Mouse (Mus musculus) T-helper 1 cell (primary cell): ENCODE measurements around the gene Sympk.

Experiments used
- in situ Hi-C: fragments of 300-600 bp; cut with MboI, MseI; formaldehyde crosslinking; loops from one replicate; pipeline ENCODE4 v1.15.1; 2025; ENCODE audit warnings: high pct_unique_total_duplicates

The Sympk gene

DNA sequence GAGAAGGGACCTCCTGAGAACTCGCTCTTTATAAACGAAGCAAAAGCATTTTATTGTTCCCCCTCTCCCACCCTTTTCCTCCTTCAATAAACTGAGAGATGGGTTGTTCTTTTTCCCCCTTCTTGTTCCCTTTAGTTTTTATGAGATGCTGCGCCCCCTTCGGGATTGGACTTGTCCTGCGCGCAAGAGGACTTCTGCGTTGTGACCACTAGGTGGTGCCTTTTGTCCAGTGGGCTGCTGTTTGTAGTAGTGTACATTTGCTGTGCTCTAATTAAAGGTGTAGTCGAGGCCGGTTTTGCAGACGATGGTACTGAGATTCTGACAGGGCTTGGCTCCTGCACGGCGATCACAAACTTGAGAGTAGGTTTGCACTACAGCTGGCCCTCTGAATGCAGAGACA is 17.7 kb upstream of the Sympk start:
- in situ Hi-C loops, result loop anchor here (25.0 kb wide), 1 partner anchor 931 kb away; no protein-coding TSS in a partner anchor

GRCm38 (mm10) chr7:19007026-19007977 is 16.9 kb upstream of the Sympk start:
- in situ Hi-C loops, result loop anchor here (25.0 kb wide), 1 partner anchor 930 kb away; no protein-coding TSS in a partner anchor

GRCm38 (mm10) chr7:19010581-19010980 is 13.6 kb upstream of the Sympk start:
- in situ Hi-C loops, result loop anchor here (25.0 kb wide), 1 partner anchor 927 kb away; no protein-coding TSS in a partner anchor

- in situ Hi-C loops, result loop anchor here (25.0 kb wide), 1 partner anchor 925 kb away; no protein-coding TSS in a partner anchor
Observed at GRCm38 (mm10) chr7:19012025-19012621, 12.1 kb upstream of the Sympk start.

GRCm38 (mm10) chr7:19012882-19013281 is 11.3 kb upstream of the Sympk start:
- in situ Hi-C loops, result loop anchor here (25.0 kb wide), 1 partner anchor 924 kb away; no protein-coding TSS in a partner anchor

DNA sequence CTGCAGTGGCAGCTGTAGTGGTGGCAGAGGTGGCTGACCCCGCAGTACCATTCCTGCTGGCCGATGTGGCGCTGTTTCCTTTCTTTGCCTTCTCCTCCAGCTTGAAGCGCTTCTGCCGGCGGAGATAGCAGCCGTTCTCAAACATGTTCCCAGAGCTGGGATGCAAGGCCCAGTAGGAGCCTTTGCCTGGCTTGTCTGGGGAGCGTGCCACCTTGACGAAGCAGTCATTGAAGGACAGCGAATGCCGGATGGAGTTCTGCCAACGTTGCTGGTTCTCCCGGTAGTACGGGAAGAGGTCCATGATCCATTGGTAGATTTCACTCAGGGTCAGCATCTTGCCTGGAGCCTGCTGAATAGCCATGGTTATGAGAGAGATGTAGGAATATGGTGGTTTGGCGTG is 9.7 kb upstream of the Sympk start:
- in situ Hi-C loops, result loop anchor here (25.0 kb wide), 1 partner anchor 923 kb away; no protein-coding TSS in a partner anchor

DNA sequence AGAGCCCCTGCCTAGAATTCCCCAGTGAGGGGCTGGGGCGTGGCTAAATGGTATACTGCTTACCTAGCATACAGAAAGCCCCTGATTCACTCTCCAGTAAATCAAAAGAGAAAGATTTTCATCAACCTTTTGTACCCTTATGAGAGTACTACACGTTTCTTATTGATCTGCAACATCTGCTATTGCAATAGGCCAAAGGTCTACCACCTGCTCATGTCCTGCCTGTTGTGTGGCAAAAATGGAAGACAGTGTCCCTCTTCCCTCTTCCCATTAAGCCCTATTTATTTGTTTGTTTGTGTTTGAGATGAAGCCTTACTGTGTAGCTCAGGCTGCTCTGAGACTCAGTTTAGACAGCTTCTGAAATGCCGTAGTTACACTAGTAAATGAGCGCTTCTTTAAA is 8.1 kb upstream of the Sympk start:
- in situ Hi-C loops, result loop anchor here (25.0 kb wide), 1 partner anchor 921 kb away; no protein-coding TSS in a partner anchor

DNA sequence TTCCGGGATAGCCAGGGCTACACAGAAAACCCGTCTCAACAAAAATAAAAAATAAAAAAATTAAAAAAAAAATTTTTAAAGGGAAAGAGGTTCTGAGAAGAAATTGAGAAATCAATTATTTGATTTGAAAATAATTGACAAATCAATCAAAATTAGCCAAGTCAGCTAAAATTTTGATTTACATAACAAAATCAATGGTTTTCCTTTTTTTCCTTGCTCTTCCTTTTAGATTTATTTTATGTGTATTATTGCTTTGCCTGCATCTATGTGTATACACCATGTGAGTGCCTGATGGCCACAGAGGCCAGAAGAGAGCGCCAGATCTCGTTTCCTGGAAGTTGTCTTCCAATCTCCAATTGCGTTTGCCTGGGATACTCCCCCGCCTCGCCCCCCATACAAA is 6.3 kb upstream of the Sympk start:
- in situ Hi-C loops, result loop anchor here (25.0 kb wide), 1 partner anchor 919 kb away; no protein-coding TSS in a partner anchor

DNA sequence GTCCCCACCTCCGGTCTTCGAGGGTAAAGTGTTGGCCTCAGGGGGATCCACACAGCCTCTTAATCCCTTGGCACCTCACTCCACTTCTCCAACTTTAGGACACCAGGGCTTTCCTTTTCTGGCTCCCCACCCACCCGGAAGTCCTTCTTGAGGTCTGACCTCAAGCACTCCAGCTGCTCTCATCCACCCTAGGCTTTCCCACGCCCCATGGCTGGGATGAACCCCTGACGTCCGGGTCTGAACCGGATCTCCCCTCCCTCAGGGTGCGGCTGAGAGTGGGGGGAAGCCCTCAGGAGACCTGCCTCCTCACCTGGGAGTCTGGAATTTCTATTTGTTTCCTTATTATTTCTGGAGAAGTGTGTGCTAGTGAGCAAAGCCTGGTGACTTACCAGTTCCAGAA is 3.1 kb upstream of the Sympk start:
- in situ Hi-C loops, result loop anchor here (25.0 kb wide), 1 partner anchor 916 kb away; no protein-coding TSS in a partner anchor

GRCm38 (mm10) chr7:19022189-19022958 is 1.8 kb upstream of the Sympk start:
- in situ Hi-C loops, result loop anchor here (25.0 kb wide), 1 partner anchor 915 kb away; no protein-coding TSS in a partner anchor

GRCm38 (mm10) chr7:19023357-19023814 is 791 bp upstream of the Sympk start, which contains the start of gene Foxa3:
TSS of gene Foxa3 (minus strand) at chr7:19023538.
- in situ Hi-C loops, result loop anchor here (25.0 kb wide), 1 partner anchor 914 kb away; no protein-coding TSS in a partner anchor

GRCm38 (mm10) chr7:19024581-19025255 is 541 bp downstream of the Sympk start:
- in situ Hi-C loops, result loop anchor here (25.0 kb wide), 1 partner anchor 913 kb away; no protein-coding TSS in a partner anchor

DNA sequence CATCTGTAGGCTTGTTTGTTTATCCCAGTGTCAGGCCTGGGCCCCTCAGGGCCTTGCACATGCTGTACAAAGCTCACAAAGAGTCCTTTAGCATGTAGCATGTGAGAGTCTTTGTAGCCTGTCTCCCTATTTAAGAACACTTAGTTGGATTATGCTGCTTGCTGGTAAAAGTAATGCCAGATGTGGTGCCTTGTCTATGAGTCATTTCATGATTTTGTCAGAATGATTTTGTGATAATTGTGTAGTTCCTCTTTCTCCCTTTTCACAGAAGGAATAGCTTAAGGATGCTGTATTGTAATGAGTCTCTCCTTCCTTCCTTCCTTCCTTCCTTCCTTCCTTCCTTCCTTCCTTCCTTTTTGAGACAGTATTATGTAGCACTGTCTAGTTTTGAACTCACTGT is 3.9 kb downstream of the Sympk start:
- in situ Hi-C loops, result no loop called here

DNA sequence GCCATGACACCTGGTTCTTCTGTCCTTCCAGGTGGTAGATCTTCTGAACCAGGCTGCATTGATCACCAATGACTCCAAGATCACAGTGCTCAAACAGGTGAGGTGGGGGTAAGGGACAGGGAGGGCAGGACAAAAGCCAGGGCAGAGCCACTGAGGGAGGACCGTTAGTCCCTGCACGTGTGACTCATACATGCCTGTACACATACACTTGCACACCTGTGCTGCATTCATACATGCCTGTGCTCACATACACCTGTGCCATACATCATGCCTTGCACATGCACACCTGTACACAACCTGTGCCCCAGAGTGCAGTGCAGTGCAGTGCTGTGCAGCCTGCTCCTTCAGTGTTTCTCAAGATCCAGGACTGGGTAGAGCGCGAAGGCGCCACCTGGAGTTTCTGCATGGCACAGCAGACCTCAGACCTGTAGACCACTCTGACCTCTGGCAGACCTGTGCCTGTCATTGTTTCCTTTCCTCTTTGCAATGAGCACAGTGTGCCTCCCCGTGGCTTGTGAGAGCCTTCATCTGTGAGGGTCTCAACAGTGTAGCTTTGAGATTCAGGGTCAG is 5.0 kb downstream of the Sympk start:
- in situ Hi-C loops, result no loop called here

GRCm38 (mm10) chr7:19031641-19032040 is 7.5 kb downstream of the Sympk start:
- in situ Hi-C loops, result no loop called here

DNA sequence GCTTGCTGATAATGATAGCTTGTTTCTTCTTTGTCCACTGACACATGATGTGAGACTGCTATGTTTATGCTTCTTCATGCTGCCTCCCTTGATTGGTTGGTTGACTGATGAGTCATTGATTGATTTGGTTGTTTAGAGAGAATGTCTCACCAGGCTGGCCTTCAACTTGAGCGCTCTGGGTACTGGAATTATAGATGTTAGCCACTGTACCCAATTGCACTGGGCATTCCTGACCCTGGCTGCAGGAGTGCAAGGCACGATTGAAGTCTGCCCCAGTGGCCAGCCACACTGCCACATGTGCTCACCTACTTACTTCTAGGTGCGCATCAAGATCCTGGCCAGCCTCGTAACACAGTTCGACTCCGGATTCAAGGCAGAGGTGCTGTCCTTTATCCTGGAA is 20.4 kb downstream of the Sympk start:
- in situ Hi-C loops, result no loop called here

DNA sequence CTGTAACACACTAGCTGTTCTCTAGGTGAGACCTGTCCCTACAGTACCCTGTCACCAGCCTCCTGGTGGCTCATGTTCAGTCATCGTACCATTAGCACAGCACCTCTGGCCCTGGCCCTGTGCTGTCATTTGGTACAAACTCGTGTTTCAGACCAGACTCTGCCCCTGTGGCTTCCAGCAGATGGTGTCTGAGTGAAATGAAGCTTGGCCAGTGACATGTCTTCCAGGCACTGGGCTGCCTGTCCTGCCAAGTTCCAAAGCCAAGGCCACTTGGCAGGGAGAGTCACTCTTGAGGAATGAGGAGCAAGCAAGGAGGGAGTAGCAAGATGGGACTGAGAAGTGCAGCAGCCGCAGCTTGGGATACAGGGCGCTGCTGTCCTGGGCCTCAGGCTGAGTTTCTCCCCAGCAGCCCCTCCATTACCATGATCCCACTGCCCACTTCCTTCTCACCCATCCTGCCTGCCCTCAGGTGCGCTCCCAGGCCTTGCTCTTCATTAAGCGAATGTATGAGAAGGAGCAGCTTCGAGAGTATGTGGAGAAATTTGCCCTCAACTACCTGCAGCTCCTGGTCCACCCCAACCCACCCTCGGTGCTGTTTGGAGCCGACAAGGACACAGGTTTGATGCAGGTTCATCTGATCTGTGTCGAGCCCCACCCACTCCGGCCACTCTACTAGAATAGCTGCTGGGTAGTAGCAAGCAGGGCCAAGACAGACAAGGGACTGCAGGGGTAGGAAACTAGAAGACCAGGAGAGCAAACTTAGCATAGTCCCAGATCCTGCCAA is 22.3 kb downstream of the Sympk start:
- in situ Hi-C loops, result no loop called here

DNA sequence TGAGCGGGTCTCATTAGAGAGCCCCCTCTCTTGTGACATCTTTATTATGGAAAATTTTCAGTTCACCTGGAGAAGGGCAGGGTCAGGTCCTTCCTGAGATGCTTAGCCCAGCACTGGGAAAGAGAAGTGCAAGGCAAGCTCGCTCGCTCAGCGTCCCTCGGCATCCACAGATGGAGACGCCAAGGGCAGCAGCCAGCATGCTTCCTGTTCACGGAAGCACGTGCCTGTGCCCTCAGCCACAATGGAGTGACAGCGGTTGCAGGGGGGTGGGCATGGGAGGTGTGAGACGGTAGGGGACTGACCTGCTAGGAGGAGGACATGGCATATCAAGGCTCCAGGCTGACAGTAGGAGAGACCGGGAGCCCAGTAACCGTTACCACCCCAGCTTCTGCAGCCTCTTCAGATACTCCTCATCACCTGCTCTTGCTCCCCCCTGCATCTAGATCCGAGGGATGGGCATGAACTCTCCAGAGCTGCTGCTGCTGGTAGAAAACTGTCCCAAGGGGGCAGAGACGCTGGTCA is 23.9 kb downstream of the Sympk start:
- in situ Hi-C loops, result no loop called here

- in situ Hi-C loops, result no loop called here
Observed at GRCm38 (mm10) chr7:19049252-19049651, 25.1 kb downstream of the Sympk start.
